Mouse (Mus musculus) ES-E14 (cell line): ENCODE results near the gene Zc3h15. TPM values are rescaled to one million over a fixed set of nuclear protein-coding genes. Genes with fewer than 3 reads are reported as not detected.
"Not testable (repeated sequence)": the region's sequence is repeated elsewhere in the genome, so short reads cannot be mapped to it uniquely, and the experiment has no call there.

Experiments used
- DNase-seq: peaks from one replicate; pipeline ENCODE4 v3.0.0-alpha.2; 2013; ENCODE audit warnings: low read depth, low spot score
- H3K27ac ChIP-seq: 2 replicates; pipeline ENCODE4 v1.5.1; 2012; ENCODE audit warnings: low read depth, mild to moderate bottlenecking, low read length, moderate library complexity, mixed read lengths; ENCODE audit not compliant: poor library complexity, insufficient read depth, severe bottlenecking
- H3K36me3 ChIP-seq: 2 replicates; pipeline ENCODE4 v1.6.1; 2012; ENCODE audit warnings: mild to moderate bottlenecking, low read length, moderate library complexity, mixed read lengths; ENCODE audit not compliant: control insufficient read depth, poor library complexity, insufficient read depth, severe bottlenecking
- H3K4me1 ChIP-seq, 2 experiments: fragments of 150-350 bp in 1 of 2; sonication (generic) in 1 of 2; 2 replicates each; pipeline ENCODE4 v1.6.1; 2012; ENCODE audit warnings: low read length in 2 of 2, mild to moderate bottlenecking in 1 of 2, mixed read lengths in 1 of 2; ENCODE audit not compliant: control insufficient read depth in 2 of 2, insufficient read depth in 2 of 2, poor library complexity in 1 of 2
- H3K4me3 ChIP-seq, 2 experiments: fragments of 150-350 bp in 1 of 2; sonication (generic) in 1 of 2; 2 replicates each; pipeline ENCODE4 v1.5.1; 2012; ENCODE audit warnings: low read length in 2 of 2, low read depth in 1 of 2, mild to moderate bottlenecking in 1 of 2, mixed read lengths in 1 of 2; ENCODE audit not compliant: insufficient read depth in 1 of 2, poor library complexity in 1 of 2, severe bottlenecking in 1 of 2
- H3K9ac ChIP-seq: 2 replicates; pipeline ENCODE4 v1.6.1; 2012; ENCODE audit warnings: low read depth, mild to moderate bottlenecking, low read length, mixed read lengths; ENCODE audit not compliant: poor library complexity, insufficient read depth, severe bottlenecking
- H3K9me3 ChIP-seq: fragments of 150-350 bp; sonication (generic); 2 replicates; pipeline ENCODE4 v1.6.1; 2012; ENCODE audit warnings: low read depth, mild to moderate bottlenecking, low read length; ENCODE audit not compliant: control insufficient read depth, insufficient read depth
- CHD2 ChIP-seq: IDR thresholded peaks from 2 replicates; pipeline ENCODE4 v1.6.1; 2014; ENCODE audit warnings: mild to moderate bottlenecking, low read depth, low read length, inconsistent platforms
- HCFC1 ChIP-seq: IDR thresholded peaks from 2 replicates; pipeline ENCODE4 v1.6.1; 2012; ENCODE audit warnings: low read length, inconsistent platforms, borderline replicate concordance; ENCODE audit not compliant: insufficient read depth
- MAFK ChIP-seq: IDR thresholded peaks from 2 replicates; pipeline ENCODE4 v1.6.1; 2014; ENCODE audit warnings: mild to moderate bottlenecking, low read depth, low read length, inconsistent platforms; ENCODE audit not compliant: insufficient read depth
- ZC3H11A ChIP-seq: IDR thresholded peaks from 2 replicates; pipeline ENCODE4 v1.6.1; 2012; ENCODE audit warnings: low read depth, mild to moderate bottlenecking, inconsistent platforms, low read length, borderline replicate concordance
- ZNF384 ChIP-seq: IDR thresholded peaks from 2 replicates; pipeline ENCODE4 v1.6.1; 2012; ENCODE audit warnings: low read depth, low read length, inconsistent platforms
- in situ Hi-C, 2 experiments: fragments of 600-800 bp; cut with MboI; formaldehyde crosslinking; loops; one replicate each; pipeline ENCODE4 v1.15.1; 2025; ENCODE audit warnings: low sequenced_read_pairs in 2 of 2, inconsistent platforms in 1 of 2; ENCODE audit not compliant: unreplicated experiment in 2 of 2
- total RNA-seq: library from RNA; depleted of rRNA; stranded (reverse); fragments of 300-350 nt; gene quantifications from 2 replicates; pipeline ENCODE4 v1.2.3, GENCODE M21; 2012; rRNA removed

The Zc3h15 gene
- total RNA-seq, 1 experiment = 150 TPM

DNA sequence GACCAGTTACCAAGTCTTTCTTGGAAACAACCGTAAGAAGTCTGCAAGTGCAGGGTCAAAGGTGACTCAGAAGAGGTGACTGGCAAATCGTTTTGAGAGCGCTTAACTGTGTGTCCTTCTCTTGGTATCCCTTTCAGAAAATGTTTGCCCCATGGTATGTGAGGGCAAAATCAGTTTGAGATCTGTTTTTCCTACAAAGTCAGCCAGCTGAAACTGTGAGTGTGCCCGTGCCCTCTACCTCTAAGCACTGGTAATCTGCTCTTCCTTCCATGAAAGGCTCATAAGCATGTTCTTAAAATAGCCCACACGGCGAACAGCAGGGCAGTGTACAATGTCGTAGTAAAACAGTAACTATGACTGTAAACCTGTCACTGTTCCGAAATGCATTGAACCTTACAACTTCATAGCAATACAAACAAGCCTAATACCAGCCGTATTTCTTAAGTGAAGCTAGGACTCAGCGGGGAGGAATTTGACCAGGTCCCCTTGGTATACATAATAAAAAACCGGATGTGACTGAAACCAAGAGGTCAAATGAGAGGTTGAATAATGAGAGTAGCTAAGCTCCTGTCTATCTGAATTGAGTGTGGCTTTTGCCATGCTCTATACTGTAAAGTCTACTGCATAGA, 65.8 kb downstream of the Zc3h15 start:
- no peak overlapping the region for H3K9ac ChIP-seq
- TF ChIP-seq ZC3H11A (no peak), HCFC1 (no peak), ZNF384 (no peak), MAFK (no peak), CHD2 (no peak)
- DNase-seq = no peak
- no peaks in the 10 kb centered on the region for H3K9me3 ChIP-seq
- H3K4me3 ChIP-seq = no peak overlapping the region; a peak in 1 of 4 replicates
- H3K27ac ChIP-seq = no peak overlapping the region; the same call in 1 of the 2 replicates
- in situ Hi-C loops = no loop called here
- H3K4me1 ChIP-seq = peaks cover 5 to 15% of the 10 kb centered on the region in 2 experiments
- no peaks in the 10 kb centered on the region for H3K36me3 ChIP-seq

DNA sequence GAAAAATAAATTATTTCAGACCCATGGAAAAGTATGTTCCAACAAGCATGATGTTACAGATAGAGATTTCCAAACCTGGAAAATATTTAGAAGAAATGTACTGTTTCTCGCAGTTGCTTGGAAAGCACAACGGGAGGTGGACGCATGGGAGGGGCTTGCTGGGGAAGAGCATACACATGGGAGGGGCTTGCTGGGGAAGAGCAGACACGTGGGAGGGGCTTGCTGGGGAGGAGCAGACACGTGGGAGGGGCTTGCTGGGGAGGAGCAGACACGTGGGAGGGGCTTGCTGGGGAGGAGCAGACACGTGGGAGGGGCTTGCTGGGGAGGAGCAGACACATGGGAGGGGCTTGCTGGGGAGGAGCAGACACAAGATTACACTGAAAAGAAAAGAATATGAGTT, 69.0 kb downstream of the Zc3h15 start:
- DNase-seq, in situ Hi-C loops, H3K9ac ChIP-seq, H3K36me3 ChIP-seq, H3K27ac ChIP-seq, H3K9me3 ChIP-seq: not testable (repeated sequence)
- peak overlapping the region in 1 of 2 experiments; percentile 27; a peak in 2 of 4 replicates for H3K4me3 ChIP-seq
- peaks cover 7 to 17% of the 10 kb centered on the region in 2 experiments for H3K4me1 ChIP-seq

GRCm38 (mm10) chr2:83713946-83714345, 69.7 kb downstream of the Zc3h15 start:
- H3K4me1 ChIP-seq = peaks cover 7 to 20% of the 10 kb centered on the region in 2 experiments
- no peak overlapping the region for H3K9ac ChIP-seq
- no peak for TF ChIP-seq HCFC1
- no peak for TF ChIP-seq CHD2
- no peak for TF ChIP-seq ZC3H11A
- TF ChIP-seq MAFK = no peak
- peak; percentile 64; the same call in 1 of the 2 replicates for TF ChIP-seq ZNF384
- H3K9me3 ChIP-seq = no peaks in the 10 kb centered on the region
- in situ Hi-C loops = no loop called here
- H3K36me3 ChIP-seq = no peaks in the 10 kb centered on the region
- no peak overlapping the region for H3K4me3 ChIP-seq
- no peak overlapping the region for H3K27ac ChIP-seq
- no peak for DNase-seq

Other genes starting within 250 kb of the Zc3h15 start
- gene Itgav, start 80.0 kb downstream of the Zc3h15 start, total RNA-seq = 72.4 and 92.6 TPM in 2 replicates
- 2.0 and 2.3 TPM in 2 replicates for gene Fam171b, start 168.2 kb downstream of the Zc3h15 start, total RNA-seq